Mouse (Mus musculus): ENCODE results near the gene Ccdc88a.

Gene Ccdc88a

GRCm38 (mm10) chr11:29548504-29549424 is 175.3 kb downstream of the Ccdc88a start:
- no peak for DNase-seq (ENCODE audit: low read depth)

GRCm38 (mm10) chr11:29549425-29549778 is 175.9 kb downstream of the Ccdc88a start:
- DNase-seq (ENCODE audit: low read depth) = no peak

All from NIH3T3 (cell line).